Mouse (Mus musculus): ENCODE data around the gene Tnni3.

DNA sequence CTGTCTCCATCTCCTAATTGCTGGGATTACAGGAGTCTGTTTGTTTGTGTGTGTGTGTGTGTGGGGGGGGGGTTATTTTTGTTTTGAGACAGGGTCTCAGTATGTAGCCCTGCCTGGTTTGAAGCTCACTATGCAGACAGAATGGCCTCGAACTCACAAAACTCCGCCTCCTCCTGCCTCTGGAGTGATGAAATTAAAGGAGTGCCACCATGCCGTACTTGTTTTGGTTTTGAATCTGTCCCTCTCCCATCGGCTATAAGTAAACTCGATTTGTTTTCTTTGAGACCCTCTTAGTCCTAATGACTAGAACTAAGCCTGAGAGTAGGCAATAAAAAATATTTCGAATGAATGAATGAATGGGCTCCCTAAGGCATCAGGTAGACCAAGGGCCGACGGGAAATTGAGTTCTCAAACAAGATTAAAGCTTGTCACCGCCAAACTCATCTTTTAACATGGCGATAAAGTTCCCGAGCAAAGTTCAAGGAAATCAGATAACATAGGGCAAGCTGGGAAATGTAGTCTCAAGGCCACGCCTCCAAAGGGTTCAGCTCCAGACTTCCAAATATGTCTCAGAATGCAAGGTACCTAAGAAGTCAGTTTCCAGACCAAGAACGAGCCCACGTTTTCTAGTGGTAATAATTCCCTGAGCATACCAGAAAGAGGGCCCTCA is 21.5 kb downstream of the Tnni3 start:
- TF ChIP-seq POLR2A (IDR thresholded peaks at IDR 0.05; ENCODE audit: insufficient read depth, low read depth, low read length): no peak
- TF ChIP-seq CTCF (IDR thresholded peaks at IDR 0.05; ENCODE audit: insufficient read depth, low read depth, low read length): no peak

All from olfactory bulb, adult 2 months (tissue).